Mouse (Mus musculus) CH12F3 (cell line): ENCODE data around the gene Zzef1.

Experiments used
- in situ Hi-C: fragments of 300-500 bp; cut with MboI; formaldehyde crosslinking; loops from 2 replicates; pipeline ENCODE4 v1.14.3; 2020; ENCODE audit warnings: low sequenced_read_pairs

Gene Zzef1

DNA sequence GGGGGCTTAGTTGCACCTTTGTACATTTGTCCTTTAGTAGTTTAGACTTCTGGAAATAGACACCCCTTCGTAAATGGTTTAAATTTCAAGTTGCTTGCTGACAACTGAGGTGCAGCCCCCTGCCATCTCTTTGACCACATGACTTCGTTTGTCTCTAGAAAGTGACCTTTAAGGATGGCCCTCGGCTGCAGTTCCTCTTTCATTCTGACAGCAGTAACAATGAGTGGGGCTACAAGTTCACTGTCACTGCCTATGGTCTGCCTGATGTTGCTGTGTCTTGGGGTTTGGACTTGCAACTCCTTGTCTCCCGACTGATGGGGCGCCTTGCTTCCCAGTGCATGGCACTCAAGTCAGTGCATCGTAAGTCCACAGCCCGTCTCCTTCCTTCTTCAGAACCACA lies 70.4 kb downstream of the Zzef1 start:
- in situ Hi-C loops, result no loop called here

DNA sequence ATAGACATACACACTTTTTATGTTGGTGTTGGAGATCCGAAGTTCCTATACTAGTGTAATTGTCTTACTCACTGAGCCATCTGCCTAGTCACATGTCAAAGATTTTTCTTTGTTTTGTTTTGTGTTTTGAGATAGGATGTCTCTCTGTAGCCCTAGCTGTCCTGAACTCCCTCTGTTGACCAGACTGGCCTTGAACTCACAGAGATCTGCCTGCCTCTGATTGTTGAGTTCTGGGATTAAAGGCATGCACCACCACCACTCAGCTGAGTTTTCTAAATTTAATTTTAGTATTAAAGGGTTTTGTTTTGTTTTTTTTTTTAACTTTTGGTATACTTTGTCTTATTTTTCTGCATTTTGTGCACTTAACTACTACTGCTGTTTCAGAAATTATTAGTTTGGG lies 76.0 kb downstream of the Zzef1 start:
- in situ Hi-C loops, result no loop called here

DNA sequence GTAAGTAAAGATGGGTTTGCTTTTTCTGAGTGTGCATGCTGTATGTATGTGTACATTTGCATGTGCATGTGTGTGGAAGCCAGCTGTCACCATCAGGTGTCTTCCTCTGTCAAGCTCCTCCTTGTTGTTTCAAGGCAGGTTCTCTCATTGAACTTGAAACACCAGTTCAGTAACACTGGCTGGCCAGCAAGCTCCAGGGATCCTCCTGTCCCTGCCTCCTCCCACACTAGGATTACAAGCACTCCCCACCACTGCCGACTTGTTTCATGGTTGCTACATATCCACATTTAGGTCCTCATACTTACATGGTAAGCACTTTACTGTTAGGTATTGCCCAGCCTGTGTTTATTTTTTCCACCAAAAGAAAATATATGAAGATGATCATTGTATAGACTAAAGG lies 96.6 kb downstream of the Zzef1 start:
- in situ Hi-C loops, result no loop called here

DNA sequence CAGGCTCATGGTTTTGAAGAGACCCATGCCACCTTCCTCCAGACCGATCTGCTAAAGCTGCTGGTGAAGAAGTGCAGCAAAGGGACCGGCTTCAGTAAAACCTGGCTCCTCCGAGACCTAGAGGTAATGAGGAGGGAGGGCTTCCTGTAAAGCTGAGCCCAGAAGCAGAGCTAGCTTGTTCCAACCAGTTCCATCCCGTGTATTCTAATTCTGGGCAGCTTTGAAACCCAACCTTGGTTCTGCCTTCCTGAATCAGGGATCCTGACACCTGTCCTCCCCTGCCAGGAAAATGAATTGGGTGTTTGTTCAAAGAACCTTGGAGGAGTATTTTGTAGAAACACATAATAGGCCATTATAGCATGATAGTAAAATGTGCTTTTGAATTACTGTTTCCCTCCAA lies 112.4 kb downstream of the Zzef1 start:
- in situ Hi-C loops, result no loop called here

DNA sequence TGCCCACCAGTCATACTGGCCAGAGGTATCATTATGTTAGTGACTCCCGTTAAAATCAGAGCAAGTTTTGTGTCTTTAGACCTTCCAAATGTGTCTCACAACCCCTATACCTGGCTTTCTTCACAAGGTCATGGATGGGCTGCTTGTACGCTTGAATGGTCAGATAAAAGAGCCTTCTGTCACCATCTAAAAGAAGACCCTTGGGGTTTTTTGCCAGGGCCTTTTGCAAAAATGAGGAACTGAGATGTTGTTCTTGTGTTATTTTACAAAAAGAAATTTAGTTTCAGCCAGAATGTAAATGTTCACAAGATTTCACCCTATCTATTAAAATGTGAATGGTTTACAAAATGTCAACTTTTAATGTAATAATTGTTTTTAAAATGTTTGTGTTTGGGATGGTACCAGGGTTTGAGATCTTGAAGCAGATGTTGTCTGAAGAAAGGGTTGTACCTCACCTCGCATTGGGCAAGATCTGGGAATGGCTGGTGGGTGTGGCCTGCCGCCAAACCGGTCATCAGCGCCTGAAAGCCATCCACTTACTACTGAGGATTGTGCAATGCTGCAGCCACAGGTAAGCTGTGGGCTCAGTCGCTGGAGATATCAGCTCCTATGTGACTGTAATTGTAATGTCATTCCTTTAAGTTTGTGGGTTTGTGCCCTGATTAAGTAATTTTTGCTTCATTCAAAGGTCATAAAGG lies 121.4 kb downstream of the Zzef1 start:
- in situ Hi-C loops, result no loop called here

DNA sequence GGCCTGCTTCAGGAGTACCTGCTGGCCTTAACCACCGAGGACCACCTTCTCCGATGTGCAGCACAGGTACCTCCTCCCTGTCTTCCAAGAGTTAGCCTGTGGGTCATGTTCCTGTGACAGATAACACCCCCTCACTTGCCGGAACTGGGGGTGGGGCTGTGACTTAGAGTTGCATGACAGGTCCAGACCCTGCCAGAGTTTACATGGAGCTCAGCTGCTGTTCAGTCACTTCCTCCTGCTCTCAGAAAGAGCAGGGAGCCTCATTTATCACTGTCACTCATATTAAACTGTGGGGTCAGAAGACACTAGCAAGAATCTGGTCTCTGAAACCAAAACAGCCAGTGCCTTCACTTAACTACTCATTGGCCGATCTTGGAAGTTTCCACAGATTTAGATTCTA lies 127.1 kb downstream of the Zzef1 start:
- in situ Hi-C loops, result no loop called here

DNA sequence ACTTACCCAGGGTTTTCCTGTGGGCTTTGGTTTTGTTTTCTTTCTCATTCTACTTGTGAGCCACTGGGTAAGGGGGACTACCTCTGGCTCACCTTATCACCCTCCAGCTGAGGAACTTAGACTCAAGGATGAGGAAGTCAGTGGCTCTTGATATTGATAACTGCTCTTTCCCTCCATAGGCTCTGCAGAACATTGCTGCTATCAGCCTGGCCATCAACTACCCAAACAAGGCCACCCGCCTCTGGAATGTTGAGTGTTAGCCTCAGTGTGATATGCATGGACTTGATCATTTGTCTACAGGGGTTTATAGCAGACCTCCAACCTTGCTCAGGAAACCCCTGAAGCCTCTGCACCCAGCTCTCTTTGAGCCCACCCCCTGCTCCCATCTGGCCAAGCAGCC lies 128.4 kb downstream of the Zzef1 start:
- in situ Hi-C loops, result no loop called here

DNA sequence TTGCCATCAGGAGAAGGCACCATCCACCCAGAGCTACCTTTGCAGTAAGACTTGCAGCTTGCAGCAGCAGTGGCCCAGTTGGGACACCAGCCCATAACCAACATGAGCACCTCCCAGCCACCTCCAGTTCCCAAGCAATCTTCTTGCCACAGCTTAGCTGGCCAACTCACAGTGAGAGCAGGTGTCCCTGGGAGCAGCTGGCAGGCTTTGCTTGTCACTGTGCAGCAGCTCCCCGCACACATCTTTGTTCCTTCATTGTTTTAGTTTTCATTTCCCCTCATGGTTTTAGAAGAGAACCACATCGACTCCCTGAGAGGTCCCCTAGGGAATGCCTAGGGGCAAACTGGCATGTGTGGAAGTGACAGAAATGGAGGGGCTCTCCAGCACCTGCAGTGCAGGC lies 129.0 kb downstream of the Zzef1 start:
- in situ Hi-C loops, result no loop called here

DNA sequence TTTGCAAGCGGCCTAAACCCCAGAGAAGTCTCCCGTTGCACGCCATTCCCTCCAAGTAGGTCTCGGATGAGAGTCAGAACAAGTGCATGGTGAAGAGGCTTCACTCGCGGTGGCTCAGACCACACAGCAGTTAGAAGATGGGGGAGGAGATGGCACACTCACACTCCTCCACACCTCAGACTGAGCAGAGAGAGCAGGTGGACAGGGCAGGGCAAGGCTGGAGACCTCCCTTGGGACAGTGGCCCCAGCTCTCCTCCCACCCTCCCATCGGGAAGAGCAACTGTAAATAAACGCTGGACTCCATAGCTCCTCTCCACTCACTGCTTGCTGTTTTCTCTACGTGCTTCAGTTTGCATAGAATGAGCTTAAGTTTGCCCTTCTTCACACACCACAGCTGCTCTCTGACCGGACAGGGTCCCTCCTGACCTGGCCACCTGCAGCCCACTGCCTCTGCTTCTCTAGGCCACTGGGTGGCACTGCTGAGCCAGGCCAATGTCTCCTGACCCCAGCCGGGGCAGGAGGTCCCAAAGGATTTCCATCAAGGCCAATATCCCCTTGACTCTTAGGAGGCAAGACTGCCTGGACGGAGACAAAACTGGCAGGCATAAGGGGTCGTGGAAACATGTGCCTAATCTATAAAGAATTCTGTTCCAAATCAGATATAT lies 130.3 kb downstream of the Zzef1 start:
- in situ Hi-C loops, result no loop called here

DNA sequence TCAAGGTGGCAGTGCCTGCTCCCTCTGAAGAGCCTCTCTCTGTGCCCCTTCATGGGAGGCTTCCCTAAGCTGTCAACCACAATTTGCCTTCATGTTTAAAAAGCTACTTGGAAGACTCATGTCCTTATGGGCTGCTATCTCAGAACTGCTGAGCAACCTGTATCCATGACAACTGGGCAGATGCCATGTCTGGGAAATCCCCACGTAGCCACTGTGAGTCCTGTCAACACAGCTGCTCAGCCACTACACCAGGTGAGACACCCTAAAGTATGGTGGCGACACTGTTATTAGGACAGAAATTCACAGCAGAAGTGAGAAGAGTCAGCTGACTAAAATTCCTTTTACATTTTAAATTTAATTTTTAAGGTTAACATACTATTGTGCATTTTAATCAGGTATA lies 132.5 kb downstream of the Zzef1 start:
- in situ Hi-C loops, result no loop called here

DNA sequence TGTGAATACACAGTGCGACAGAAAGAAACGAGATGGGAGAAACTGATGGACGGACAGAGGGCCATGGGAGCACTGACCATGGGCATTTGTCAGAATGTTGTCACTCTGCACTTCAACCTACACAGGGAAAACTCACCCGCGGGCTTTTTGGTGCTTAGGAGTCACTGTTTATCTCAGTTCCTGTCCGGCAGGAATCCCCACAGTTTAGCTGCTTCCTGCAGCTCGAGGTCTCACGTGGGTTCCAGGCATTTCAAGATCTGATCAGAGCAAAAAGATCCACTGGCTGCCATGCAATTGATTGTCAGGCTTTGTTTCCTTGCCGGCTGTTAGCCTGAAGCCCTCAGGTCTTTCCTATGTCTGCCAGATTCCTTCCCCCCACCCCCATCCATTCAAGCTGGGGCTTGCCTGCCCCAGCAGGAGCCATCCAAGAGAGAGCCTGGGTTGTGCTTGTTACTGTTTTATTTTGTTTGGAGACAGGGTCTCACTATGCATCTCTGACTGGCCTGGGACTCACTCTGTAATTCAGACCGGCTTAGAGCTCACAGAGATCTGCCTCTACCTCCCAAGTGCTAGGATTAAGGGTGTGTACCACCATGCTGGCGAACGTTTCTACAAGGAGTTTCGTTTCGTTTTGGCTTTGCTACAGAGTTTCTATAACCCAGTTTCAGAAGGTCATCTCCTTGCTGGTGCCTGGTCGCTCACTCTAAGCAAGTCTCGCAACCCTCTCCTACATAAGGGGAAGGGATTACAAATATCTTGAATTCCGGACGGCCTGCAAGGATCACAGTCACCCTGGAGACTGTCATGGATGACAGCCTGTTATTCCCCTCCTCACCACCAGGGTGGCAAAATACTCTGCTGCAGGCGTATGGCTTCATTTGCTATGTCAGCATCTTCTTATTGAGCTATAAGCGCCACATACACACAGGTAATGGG lies 144.4 kb downstream of the Zzef1 start:
- in situ Hi-C loops, result no loop called here

DNA sequence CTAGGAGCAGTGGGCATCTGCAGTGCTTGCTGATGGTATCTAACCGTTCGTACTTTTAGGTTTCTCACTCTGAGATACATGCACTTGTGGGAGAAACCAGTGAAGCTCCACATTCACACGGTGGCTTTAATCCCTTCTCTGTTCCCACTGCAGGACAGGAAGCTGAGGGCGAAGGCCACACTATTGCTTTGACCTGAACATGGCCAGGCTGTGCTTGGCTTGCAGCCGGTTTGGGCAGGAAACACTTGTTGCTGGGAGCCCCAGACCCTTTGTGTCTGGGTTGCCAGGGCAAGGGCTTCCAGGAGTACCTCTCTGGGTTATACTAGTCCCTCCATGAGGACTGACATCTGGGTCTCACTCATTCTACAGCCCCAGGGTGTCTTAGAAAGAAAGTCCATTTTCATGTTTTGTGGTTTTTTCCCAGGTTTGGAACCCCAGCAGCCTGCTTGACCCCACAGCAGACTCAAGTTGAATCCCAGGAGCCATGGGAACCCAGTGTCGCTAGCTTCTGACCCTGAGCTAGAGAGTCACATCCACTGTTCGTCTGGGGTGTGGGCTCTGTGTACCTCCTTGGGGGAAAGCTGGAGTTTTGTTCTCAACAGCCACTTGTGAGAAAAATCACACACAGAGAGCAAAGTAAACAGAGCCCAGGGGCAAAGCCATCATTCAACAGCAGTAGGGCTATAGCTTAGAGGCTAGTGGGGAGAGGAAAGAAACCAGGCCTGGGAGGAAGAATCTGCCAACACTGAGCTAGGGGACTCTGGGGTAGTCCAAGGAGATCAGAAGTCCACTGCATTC lies 149.2 kb downstream of the Zzef1 start:
- in situ Hi-C loops, result no loop called here

DNA sequence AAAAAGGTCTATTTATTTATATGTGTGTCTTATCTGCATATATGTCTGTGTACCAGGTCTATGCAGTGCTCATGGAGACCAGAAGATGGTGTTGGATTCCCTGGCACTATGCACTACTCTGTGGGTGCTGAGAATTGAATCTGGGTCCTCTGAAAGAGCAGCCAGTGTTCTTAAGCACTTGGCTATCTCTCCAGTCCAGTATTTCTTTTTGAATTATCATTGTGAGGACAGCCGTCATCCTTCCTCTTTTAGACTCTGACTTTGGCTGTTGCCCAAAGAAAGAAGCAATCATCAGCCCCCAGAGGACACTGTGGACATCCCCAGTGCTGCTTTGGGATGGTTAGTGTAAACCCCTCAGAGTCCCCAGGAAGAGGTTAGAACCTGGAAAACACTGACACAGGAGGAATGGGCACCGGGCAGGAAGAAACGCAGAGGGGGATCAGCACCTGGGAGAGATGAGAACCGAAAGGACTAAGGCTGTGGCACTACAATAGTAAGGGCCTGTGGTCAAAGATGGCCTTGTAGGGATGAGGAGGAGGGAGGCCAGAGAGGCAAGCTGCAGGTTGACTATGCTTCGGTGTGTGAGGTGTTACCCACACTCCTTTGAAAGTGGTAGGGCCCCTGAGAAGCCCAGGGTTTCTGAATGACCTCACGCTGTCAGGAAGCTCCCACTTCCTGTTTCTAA lies 150.0 kb downstream of the Zzef1 start:
- in situ Hi-C loops, result no loop called here

DNA sequence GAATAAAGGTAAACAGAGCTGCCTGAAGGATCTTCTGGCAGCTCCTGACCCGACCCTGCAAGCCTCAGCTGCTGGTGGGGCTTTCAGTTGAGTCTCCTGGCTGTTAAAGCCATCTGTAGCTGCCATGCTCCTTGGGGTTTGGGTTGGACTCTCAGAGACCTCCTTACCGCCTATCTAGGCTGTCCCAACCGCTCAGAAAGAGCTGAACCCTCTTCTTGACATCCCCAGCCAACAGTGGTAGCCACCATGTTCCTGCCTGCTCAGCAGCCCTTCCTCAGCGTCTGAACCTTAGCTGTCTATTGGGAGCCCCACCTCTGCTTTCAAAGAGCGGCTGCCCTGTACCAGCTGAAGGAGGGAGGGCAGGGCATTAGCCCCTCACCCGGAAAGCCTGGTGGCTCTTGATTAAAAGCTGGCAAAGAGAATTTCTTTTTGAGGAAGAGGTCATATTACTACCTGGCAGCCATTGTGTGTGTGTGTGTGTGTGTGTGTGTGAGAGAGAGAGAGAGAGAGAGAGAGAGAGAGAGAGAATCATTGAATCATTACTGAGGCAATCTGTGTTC lies 150.6 kb downstream of the Zzef1 start:
- in situ Hi-C loops, result no loop called here

DNA sequence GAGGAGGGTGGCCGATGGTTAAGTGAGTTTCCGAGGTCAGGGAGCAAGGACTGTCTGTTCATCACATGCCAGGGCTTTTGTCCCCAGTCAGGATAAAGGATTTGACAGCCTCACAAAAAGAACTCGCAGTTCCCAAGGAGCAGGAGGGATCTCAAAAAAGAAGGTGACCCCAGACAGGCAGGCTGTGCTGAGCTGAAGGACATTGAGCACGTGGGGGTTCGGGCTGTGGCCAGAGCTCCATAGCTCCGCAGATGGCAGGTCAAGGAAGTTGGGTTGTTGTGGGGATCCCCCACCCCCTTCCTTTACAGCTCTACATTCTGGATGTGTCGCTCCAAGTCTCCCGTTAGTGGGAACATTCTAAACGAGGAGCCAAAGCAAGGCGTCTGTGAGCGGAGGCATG lies 151.8 kb downstream of the Zzef1 start:
- in situ Hi-C loops, result no loop called here

DNA sequence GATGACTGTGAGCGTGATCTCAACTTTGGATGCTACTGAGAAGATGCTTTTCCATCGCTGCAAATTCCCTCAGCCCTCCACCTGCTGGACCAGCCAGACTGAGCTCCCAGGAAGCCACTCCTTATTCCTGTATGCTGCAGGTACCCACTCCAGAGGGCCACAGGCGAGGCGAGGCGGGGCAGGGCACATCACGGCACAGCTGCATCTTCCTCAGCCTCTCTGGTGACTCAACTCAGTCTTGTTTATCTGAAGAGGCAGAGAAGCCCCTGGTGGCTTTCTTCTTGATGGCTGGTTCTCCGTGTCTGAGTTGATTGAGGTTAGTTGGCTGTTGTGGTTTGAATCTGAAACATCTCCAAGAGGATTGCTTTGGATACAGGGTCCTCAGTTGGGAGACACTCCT lies 152.2 kb downstream of the Zzef1 start:
- in situ Hi-C loops, result no loop called here

DNA sequence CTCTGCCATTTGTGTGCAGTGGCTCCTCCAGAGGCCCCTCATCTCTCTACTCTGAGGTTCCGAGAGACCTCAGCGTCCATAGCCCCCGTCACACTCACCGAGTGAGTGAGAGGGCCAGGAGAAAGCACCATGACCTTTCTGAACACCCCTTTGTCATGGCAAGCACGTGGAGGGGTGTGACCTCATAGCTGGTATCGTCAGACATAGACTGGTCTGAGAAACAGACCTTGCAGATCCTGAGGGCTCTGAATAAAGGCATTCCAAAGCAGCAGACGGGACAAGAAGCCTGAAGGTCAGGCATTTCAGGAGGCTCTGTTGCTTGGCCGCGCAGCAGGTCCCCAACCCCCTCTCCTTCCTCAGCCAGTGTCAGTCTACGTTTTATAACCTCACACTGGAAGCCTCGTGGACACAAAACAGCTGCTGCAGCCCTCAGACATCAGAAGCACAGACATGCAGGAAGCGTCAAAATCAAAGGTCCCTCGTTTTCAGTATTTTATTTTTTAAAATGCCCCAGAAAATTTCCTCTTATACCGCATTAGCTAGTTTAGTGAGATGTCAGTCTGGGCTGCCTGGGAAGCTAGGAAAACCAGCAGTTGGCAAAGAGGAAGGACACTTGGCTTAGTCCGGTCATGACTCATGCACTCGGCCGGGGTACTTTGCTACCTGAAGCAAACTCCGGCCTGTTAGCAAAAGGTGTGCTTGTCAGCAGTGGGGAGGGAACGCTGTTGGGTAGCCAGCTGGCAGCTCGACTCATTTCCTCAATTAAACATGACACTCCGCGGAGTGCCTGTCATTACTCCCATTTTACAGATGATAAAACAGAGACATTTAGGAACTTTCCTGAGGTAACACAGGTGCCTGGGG lies 155.3 kb downstream of the Zzef1 start:
- in situ Hi-C loops, result no loop called here

DNA sequence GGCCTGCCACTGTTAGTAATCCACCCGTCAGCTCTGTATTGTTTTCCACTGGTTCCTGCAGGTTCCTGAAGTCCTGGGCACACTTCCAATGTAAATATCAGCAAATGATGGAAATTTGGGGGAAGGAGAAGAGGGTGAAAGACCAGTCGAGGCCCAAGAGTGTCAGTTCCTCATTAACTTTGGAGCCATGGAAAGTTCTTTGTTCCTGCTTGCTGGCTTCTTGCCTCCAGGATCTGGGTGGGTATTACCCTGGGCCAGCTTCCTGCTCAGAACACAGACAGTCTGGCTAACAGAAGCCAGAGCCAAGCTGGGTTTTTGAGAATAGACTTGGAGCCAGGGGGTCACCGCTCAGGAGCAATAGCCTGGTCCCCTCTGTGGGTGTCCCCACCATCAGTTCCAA lies 156.2 kb downstream of the Zzef1 start:
- in situ Hi-C loops, result no loop called here

DNA sequence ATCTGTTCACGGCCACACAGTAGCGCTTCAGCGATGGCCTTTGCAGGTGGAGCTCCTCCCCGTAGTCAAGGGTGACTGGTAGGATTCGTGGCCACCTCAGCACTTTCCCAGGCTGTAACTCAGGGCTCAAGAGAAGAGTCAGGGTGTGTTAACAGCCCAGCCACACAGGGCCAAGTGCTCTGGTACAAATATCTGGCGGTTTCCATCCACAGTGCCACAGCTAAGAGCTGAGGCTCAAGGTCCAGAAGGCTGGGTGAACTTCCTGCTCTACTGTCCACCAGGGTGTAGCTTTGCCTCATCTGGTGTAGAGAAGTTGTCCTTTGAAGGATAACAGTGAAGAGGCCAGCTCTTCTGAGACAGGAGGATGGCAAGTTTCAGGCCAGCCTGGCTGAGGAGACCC lies 156.7 kb downstream of the Zzef1 start:
- in situ Hi-C loops, result no loop called here
